Mouse (Mus musculus) Patski (cell line): ENCODE results near the gene Slc25a41. TPM values are rescaled to one million over a fixed set of nuclear protein-coding genes. Genes with fewer than 3 reads are reported as not detected.

Source experiments
- ATAC-seq: fragments of 100-300 bp; one replicate; pipeline ENCODE4 v1.8.0; 2021
- CTCF ChIA-PET: fragments of 350-600 bp; sonication (Branson Sonifier 250); formaldehyde crosslinking; loops from one replicate; lab custom pipeline; 2022; ENCODE audit warnings: inconsistent platforms; lab: Charles Lee
- POLR2A ChIA-PET: fragments of 350-600 bp; sonication (Branson Sonifier 250); formaldehyde crosslinking; loops from one replicate; lab custom pipeline; 2022; ENCODE audit warnings: antibody characterized with exemption, inconsistent platforms; lab: Charles Lee
- DNase-seq: peaks from one replicate; pipeline ENCODE4 v3.0.0-alpha.2; 2011; ENCODE audit warnings: low read depth, low spot score
- H3K27me3 ChIP-seq: fragments of 371-371 bp; one replicate; pipeline ENCODE4 v1.5.1; 2021
- CTCF ChIP-seq: fragments of 100-300 bp; IDR thresholded peaks from one replicate; pipeline ENCODE4 v1.5.1; 2021
- in situ Hi-C: fragments of 300-500 bp; cut with MboI; formaldehyde crosslinking; loops from 3 replicates; pipeline ENCODE4 v1.11.1; 2018; ENCODE audit warnings: low pct_unique_long_range_greater_than_20kb, mixed read lengths
- polyA plus RNA-seq: library from polyadenylated mRNA; unstranded; gene quantifications from one replicate; pipeline ENCODE4 v1.2.3, GENCODE M21; 2021

The Slc25a41 gene
- polyA plus RNA-seq = not detected

- no peaks in the 10 kb centered on the region for H3K27me3 ChIP-seq
- ChIA-PET POLR2A (no interaction called here), CTCF (no interaction called here)
- no peak for TF ChIP-seq CTCF
- DNase-seq = no peak
- in situ Hi-C loops = no loop called here
- no peak for ATAC-seq
These were observed at the start of gene Slc25a41 for GRCm38 (mm10) chr17:57041554-57041953. Gene Slc25a41, minus strand, starts transcription at chr17:57041654.

- ChIA-PET POLR2A (no interaction called here), CTCF (no interaction called here)
- DNase-seq (no peak), ATAC-seq (no peak)
- in situ Hi-C loops = no loop called here
- peaks cover 16% of the 10 kb centered on the region for H3K27me3 ChIP-seq
- TF ChIP-seq CTCF = no peak
These were observed 45.8 kb upstream of the Slc25a41 start, which contains the start of gene Tubb4a for GRCm38 (mm10) chr17:57087049-57087832. Gene Tubb4a, minus strand, starts transcription at chr17:57087782.

GRCm38 (mm10) chr17:57085970-57086757 is 44.7 kb upstream of the Slc25a41 start:
- no peak for ATAC-seq
- in situ Hi-C loops = no loop called here

GRCm38 (mm10) chr17:57082481-57082880 is 41.0 kb upstream of the Slc25a41 start:
- DNase-seq (no peak), ATAC-seq (no peak)
- ChIA-PET POLR2A (no interaction called here), CTCF (no interaction called here)
- in situ Hi-C loops = no loop called here
- no peak for TF ChIP-seq CTCF
- peaks cover under 1% of the 10 kb centered on the region for H3K27me3 ChIP-seq

More at GRCm38 (mm10) chr17:57085970-57086757, 44.7 kb upstream of the Slc25a41 start:
- ChIA-PET POLR2A (no interaction called here), CTCF (no interaction called here)
- H3K27me3 ChIP-seq = peaks cover 16% of the 10 kb centered on the region
- DNase-seq = no peak
- no peak for TF ChIP-seq CTCF

- ChIA-PET CTCF (no interaction called here), POLR2A (no interaction called here)
- DNase-seq (no peak), ATAC-seq (no peak)
- TF ChIP-seq CTCF = no peak
- no peaks in the 10 kb centered on the region for H3K27me3 ChIP-seq
- in situ Hi-C loops = no loop called here
These were observed 39.9 kb upstream of the Slc25a41 start for GRCm38 (mm10) chr17:57081234-57081842.

GRCm38 (mm10) chr17:57079919-57080318 is 38.5 kb upstream of the Slc25a41 start:
- no peaks in the 10 kb centered on the region for H3K27me3 ChIP-seq
- no peak for TF ChIP-seq CTCF
- ChIA-PET CTCF (no interaction called here), POLR2A (no interaction called here)
- in situ Hi-C loops = no loop called here
- ATAC-seq = no peak
- no peak for DNase-seq

- no peak for TF ChIP-seq CTCF
- no peaks in the 10 kb centered on the region for H3K27me3 ChIP-seq
- POLR2A ChIA-PET = no interaction called here
- ATAC-seq = no peak
- CTCF ChIA-PET = interaction anchor here (1.1 kb wide), 1 partner anchor 141 kb away, joined by 3 read pairs; no protein-coding TSS in a partner anchor
- in situ Hi-C loops = no loop called here
- no peak for DNase-seq
These were observed 36.9 kb upstream of the Slc25a41 start, which contains the start of gene Dennd1c for GRCm38 (mm10) chr17:57078336-57078735. Gene Dennd1c, minus strand, starts transcription at chr17:57078514.

GRCm38 (mm10) chr17:57076916-57077315 is 35.5 kb upstream of the Slc25a41 start:
- ChIA-PET POLR2A (no interaction called here), CTCF (no interaction called here)
- no peaks in the 10 kb centered on the region for H3K27me3 ChIP-seq
- ATAC-seq (no peak), DNase-seq (no peak)
- TF ChIP-seq CTCF = no peak
- in situ Hi-C loops = no loop called here

GRCm38 (mm10) chr17:57070699-57071098 is 29.2 kb upstream of the Slc25a41 start:
- in situ Hi-C loops = no loop called here
- DNase-seq (no peak), ATAC-seq (no peak)
- ChIA-PET POLR2A (no interaction called here), CTCF (interaction anchor here (1.2 kb wide), 1 partner anchor 10 kb away, joined by 3 read pairs; no protein-coding TSS in a partner anchor)
- no peak for TF ChIP-seq CTCF
- H3K27me3 ChIP-seq = no peaks in the 10 kb centered on the region

- in situ Hi-C loops = no loop called here
- ChIA-PET POLR2A (no interaction called here), CTCF (interaction anchor here (1.2 kb wide), 1 partner anchor 9 kb away, joined by 3 read pairs; no protein-coding TSS in a partner anchor)
- ATAC-seq (no peak), DNase-seq (no peak)
- no peaks in the 10 kb centered on the region for H3K27me3 ChIP-seq
- no peak for TF ChIP-seq CTCF
These were observed 28.8 kb upstream of the Slc25a41 start for GRCm38 (mm10) chr17:57070272-57070671.
